Mouse (Mus musculus) effector memory CD4-positive, alpha-beta T cell, adult 5 months (primary cell): ENCODE measurements around the gene Tmem274. TPM values are rescaled to one million over a fixed set of nuclear protein-coding genes. Genes with fewer than 3 reads are reported as not detected.

Experiments used
- polyA plus RNA-seq: library from polyadenylated mRNA; unstranded; fragments of 100-300 nt; shearing (Covaris generic); gene quantifications from one replicate; pipeline ENCODE4 v1.2.1, GENCODE M21; 2017

Tmem274 gene
- not detected for polyA plus RNA-seq

DNA sequence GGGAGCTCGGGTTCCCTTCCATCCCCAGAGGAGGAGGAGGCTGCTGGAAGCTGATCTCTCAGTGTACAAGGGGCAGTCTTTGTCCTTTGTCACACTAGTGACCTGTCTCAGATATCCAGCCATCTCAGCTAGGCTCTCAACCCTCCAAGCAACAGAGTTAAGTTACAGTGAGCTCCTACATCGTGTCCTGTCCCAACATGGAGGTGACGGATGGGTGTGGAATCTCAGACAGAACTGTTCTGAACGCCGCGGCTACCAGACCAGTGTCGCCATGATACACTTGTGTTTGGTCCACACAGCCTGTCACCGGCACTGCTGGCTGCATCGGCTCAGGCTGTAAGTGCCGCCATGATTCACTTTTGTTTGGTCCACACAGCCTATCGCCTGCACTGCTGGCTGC lies at the start of gene Tmem274:
Gene Tmem274 (plus strand): TSS at position 301 of the 400 bp plus-strand sequence.

DNA sequence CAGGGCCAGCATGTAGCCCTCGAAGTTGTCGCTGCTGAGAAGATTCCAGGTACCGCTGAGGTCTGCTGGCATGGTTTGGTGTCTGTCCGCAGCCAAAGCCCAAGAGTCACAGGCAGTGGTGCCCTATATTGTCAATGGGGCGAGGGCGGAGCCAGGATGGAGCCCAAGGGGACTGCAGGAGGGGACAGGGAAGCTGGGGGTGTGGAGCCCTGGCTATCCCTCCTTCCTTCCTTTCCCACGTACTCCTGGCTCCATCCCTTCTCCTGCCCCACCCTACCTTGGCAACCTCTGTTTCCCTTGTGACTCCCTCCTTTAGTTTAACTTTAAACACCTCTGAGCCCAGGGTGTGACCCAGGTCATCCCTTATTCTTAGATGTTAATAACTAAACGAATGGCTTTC lies 22.3 kb upstream of the Tmem274 start, which contains the start of gene Rbp7:
Gene Rbp7 (minus strand): TSS at position 100 of the 400 bp plus-strand sequence.

DNA sequence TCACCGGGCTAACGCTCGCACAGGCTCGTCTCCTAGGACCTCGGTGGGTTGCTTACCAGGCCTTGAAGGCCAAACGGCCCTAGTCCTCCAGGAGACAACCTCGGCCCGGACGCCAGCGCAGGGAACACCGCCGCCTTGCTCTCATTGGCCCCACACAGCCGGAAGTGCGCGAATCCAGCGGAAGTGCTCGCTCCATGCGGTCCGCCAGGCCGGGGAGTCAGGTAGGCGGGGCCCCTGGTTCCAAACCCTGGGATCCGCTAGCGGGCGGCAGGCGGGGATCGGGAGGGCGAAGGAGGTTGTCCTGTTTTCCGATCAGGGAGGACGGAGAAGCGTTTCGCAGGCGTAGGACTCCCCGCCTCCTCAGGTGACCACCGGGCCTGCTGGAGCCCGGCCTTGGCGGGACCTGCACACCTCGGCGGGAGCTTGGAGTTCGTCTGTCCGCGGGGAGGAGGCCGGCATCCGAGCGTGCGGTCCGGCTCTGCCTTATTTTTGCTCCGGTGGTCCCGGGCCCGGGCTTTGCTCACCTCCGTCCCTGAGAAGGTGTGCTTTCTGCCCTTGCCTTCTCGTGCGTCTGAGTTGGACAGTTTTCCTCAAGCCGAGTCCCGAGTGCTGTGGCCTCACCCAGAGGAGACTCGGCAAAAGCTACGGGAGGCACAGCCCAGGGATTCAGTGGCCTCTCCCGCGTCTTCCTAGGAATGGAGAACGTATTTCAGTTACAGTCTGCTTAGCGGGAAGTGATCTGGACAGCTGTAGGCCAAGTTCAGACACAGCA lies 8.1 kb downstream of the Tmem274 start, which contains the start of the genes Nmnat1 and Lzic:
Gene Nmnat1 (minus strand): TSS at position 150 of the 772 bp plus-strand sequence.
Gene Lzic (plus strand): TSS at position 177 of the 772 bp plus-strand sequence.

DNA sequence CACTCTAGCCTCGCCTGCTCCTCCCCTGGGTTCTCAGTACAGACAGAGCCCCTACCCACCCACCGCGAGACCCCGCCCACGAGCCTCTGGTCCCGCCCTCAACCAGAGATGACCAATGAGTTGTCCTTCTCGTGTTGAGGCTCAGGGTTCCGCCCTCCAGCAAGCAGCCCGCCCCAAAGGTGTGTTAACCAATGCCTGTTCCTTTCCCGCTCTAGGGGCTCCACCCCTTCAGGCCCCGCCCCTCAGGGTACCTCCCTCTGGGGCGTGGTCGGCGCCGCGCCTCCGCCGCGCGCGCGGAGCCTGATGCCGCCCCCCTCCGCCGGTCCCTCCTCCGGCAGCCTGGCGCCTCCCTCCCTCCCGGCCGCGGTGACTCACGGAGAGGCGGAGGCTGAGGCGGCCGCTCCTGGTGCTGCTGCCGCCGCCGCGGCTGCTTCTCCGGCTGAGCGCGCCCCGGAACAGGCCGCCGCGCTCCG lies 40.7 kb downstream of the Tmem274 start, which contains the start of gene Ctnnbip1:
Gene Ctnnbip1 (plus strand): TSS at position 369 of the 473 bp plus-strand sequence.

Other genes with a start within 250 kb of the Tmem274 start
- 62.7 TPM for gene Kif1b, start 169.7 kb upstream of the Tmem274 start, polyA plus RNA-seq
- gene Ube4b, start 50.6 kb upstream of the Tmem274 start, polyA plus RNA-seq, result 33.5 TPM
- not detected for gene Rbp7, start 22.4 kb upstream of the Tmem274 start, polyA plus RNA-seq
- 2.6 TPM for gene Nmnat1, start 7.8 kb downstream of the Tmem274 start, polyA plus RNA-seq
- gene Lzic, start 7.9 kb downstream of the Tmem274 start, polyA plus RNA-seq, result 15.4 TPM
- 3.4 TPM for gene Ctnnbip1, start 40.9 kb downstream of the Tmem274 start, polyA plus RNA-seq
- 24.1 TPM for gene Clstn1, start 109.1 kb downstream of the Tmem274 start, polyA plus RNA-seq
- gene Pik3cd, start 225.2 kb downstream of the Tmem274 start, polyA plus RNA-seq, result 296 TPM